Mouse (Mus musculus): Measurements from ENCODE around the gene Slc39a13. TPM values are rescaled to one million over a fixed set of nuclear protein-coding genes. Genes with fewer than 3 reads are reported as not detected.

Slc39a13 gene
- polyA plus RNA-seq (2017; shearing (Covaris generic)) = 10 to 100 TPM; 45.1 to 53.8 TPM

GRCm38 (mm10) chr2:91070076-91070800, at the start of gene Slc39a13:
Slc39a13 (minus strand) TSS chr2:91070417.

GRCm38 (mm10) chr2:91117585-91118275, 47.5 kb upstream of the Slc39a13 start, which contains the start of gene Mybpc3:
Mybpc3 (plus strand) TSS chr2:91118144.

GRCm38 (mm10) chr2:91081775-91082695, 11.8 kb upstream of the Slc39a13 start, which contains the start of gene Spi1:
Spi1 (plus strand) TSS chr2:91082390.

GRCm38 (mm10) chr2:91053934-91054382, 16.3 kb downstream of the Slc39a13 start, which contains the start of gene Psmc3:
Psmc3 (plus strand) TSS chr2:91054009.

GRCm38 (mm10) chr2:91035385-91035784, 34.8 kb downstream of the Slc39a13 start, which contains the start of gene Rapsn:
Rapsn (plus strand) TSS chr2:91035620.

Other genes starting within 250 kb of the Slc39a13 start
- gene Mtch2, start 223.3 kb downstream of the Slc39a13 start, polyA plus RNA-seq (2017; shearing (Covaris generic)) = 100 to 1,000 TPM; 127 to 133 TPM
- 1 to 10 TPM; 3.4 to 3.8 TPM for gene C1qtnf4, start 184.6 kb downstream of the Slc39a13 start, polyA plus RNA-seq (2017; shearing (Covaris generic))
- gene Kbtbd4, start 165.7 kb downstream of the Slc39a13 start, polyA plus RNA-seq (2017; shearing (Covaris generic)) = 10 to 100 TPM; 42.4 to 45.3 TPM
- 100 to 1,000 TPM; 159 to 167 TPM for gene Ndufs3, start 165.6 kb downstream of the Slc39a13 start, polyA plus RNA-seq (2017; shearing (Covaris generic))
- 100 to 1,000 TPM in 1 of 2 experiments, 10 to 100 TPM in 1; 92.0 to 111 TPM for gene Celf1, start 130.0 kb downstream of the Slc39a13 start, polyA plus RNA-seq (2017; shearing (Covaris generic))
- 1 to 10 TPM; 1.2 to 9.4 TPM for gene Rapsn, start 34.8 kb downstream of the Slc39a13 start, polyA plus RNA-seq (2017; shearing (Covaris generic))
- gene Psmc3, start 16.4 kb downstream of the Slc39a13 start, polyA plus RNA-seq (2017; shearing (Covaris generic)) = 100 to 1,000 TPM; 257 to 287 TPM
- gene Spi1, start 12.0 kb upstream of the Slc39a13 start, polyA plus RNA-seq (2017; shearing (Covaris generic)) = 1 to 10 TPM in 1 of 2 experiments, under 1 TPM in 1; 0.53 to 5.9 TPM
- under 1 TPM; 0.13 to 0.82 TPM for gene Mybpc3, start 47.7 kb upstream of the Slc39a13 start, polyA plus RNA-seq (2017; shearing (Covaris generic))
- 100 to 1,000 TPM; 117 to 151 TPM for gene Madd, start 113.4 kb upstream of the Slc39a13 start, polyA plus RNA-seq (2017; shearing (Covaris generic))
- 1 to 10 TPM in 1 of 2 experiments, under 1 TPM in 1; 0.27 to 2.1 TPM for gene Nr1h3, start 132.4 kb upstream of the Slc39a13 start, polyA plus RNA-seq (2017; shearing (Covaris generic))
- 10 to 100 TPM; 18.0 to 19.7 TPM for gene Acp2, start 132.5 kb upstream of the Slc39a13 start, polyA plus RNA-seq (2017; shearing (Covaris generic))
- 10 to 100 TPM; 78.2 to 90.7 TPM for gene Ddb2, start 166.6 kb upstream of the Slc39a13 start, polyA plus RNA-seq (2017; shearing (Covaris generic))
- 1 to 10 TPM; 1.4 to 1.9 TPM for gene Pacsin3, start 185.5 kb upstream of the Slc39a13 start, polyA plus RNA-seq (2017; shearing (Covaris generic))
- 100 to 1,000 TPM; 109 to 121 TPM for gene Arfgap2, start 194.6 kb upstream of the Slc39a13 start, polyA plus RNA-seq (2017; shearing (Covaris generic))